Mouse (Mus musculus): ENCODE data around the gene Tmem168. TPM values are rescaled to one million over a fixed set of nuclear protein-coding genes. Genes with fewer than 3 reads are reported as not detected.

The Tmem168 gene
- polyA plus RNA-seq, 1 experiment from 2014 or later, result 12.0 TPM

DNA sequence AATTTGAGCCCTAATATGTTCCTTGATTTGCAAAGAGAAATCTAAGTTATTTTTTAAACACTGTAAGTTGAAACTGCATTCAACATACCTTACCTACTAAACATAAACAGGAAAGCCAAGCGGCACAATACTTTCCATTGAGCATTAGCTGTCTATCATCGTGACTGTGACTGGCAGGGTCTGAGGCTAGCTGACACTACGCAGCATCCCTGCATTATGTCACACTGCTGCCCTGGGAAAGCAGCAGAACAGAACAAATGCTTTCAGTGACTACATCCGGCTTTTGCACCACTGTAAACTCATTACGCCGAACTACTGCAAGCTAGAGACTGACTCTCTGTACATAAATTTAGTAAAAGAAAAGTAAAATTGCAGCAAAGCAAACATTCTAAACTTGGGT is 23.1 kb downstream of the Tmem168 start:
- ATAC-seq (ENCODE audit: insufficient read depth), result no peak
- no peak overlapping the region for H3K4me3 ChIP-seq (replicated peaks)
- H3K27ac ChIP-seq (replicated peaks), result no peak overlapping the region
- H3K27me3 ChIP-seq, result no peaks in the 10 kb centered on the region
- H3K9ac ChIP-seq, result no peak overlapping the region
- no peaks in the 10 kb centered on the region for H3K9me3 ChIP-seq (replicated peaks)
- H3K4me2 ChIP-seq, result no peak overlapping the region
- peaks cover 22% of the 10 kb centered on the region for H3K36me3 ChIP-seq (replicated peaks)
- 77% methylated on average over 6 of the region's 6 CpGs for WGBS (ENCODE audit: insufficient replicate concordance)
- peaks cover 8% of the 10 kb centered on the region; the same call in 1 of the 2 replicates for H3K4me1 ChIP-seq (replicated peaks)

DNA sequence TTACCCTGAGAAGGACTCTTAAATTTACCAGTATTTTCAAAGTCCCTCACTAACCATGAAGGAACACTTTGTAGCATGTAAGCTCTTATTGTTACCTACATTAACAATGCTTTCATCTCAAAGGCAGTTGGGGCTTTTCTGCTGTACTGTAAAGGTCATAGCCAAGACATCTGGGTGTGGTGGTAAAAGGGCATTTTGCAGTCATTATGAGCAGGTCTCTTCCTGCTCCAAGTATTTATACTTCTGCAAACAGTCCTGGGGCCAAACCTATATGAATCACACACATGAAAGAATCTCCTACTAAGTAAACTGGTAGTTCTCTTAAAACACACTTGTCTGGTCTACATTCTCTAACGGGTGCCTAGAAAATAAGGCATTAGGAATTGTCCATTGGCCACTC is 25.8 kb downstream of the Tmem168 start:
- no peak for ATAC-seq (ENCODE audit: insufficient read depth)
- 81% methylated on average over 1 of the region's 1 CpGs for WGBS (ENCODE audit: insufficient replicate concordance)

DNA sequence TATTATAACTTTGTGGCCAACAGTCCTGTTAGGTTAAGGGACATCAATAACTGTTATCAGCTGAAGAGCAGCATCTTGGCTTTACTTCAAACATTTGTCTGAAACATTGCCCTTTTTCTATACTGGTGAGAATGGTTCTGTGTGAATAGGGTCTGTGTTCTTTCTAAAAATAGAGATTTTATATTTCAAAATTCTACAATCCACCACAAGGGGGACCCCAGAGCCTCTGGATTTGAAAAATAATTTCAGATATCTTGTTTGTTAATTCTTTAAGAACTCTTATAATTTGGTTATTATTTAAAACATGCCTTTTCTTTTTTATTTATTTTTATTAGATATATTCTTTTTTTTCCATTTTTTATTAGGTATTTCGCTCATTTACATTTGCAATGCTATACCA is 42.2 kb downstream of the Tmem168 start:
- H3K4me3 ChIP-seq (replicated peaks), result no peak overlapping the region
- WGBS (ENCODE audit: insufficient replicate concordance), result 52% methylated on average over 1 of the region's 1 CpGs

More for the DNA sequence above, 25.8 kb downstream of the Tmem168 start:
- H3K27me3 ChIP-seq, result no peaks in the 10 kb centered on the region
- peaks cover 8% of the 10 kb centered on the region; the same call in 1 of the 2 replicates for H3K4me1 ChIP-seq (replicated peaks)
- no peaks in the 10 kb centered on the region for H3K9me3 ChIP-seq (replicated peaks)
- H3K4me2 ChIP-seq, result no peak overlapping the region
- peaks cover 12% of the 10 kb centered on the region for H3K36me3 ChIP-seq (replicated peaks)
- H3K9ac ChIP-seq, result no peak overlapping the region
- H3K4me3 ChIP-seq (replicated peaks), result no peak overlapping the region
- H3K27ac ChIP-seq (replicated peaks), result no peak overlapping the region

DNA sequence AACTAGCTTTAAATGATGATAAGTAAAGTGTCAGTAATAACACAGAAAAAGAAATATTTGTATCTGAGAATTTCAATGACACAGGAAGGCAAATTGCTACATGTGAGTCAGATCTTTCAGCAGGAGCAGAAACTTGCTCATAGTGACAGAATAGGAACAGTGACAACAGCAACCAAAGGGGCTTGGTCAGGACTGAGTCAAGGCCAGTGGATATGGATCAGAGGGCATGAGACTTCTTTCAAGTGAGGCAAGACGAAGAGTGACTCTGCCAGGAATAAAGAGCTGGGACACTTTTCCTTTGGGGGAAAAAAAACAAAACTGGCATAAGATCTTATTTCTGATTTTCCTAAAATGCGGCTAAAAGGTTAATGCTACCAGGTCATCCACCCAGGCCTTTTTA is 52.6 kb downstream of the Tmem168 start:
- Histone ChIP-seq H3K9ac (no peak overlapping the region), H3K27ac (replicated peaks) (no peak overlapping the region)
- WGBS (ENCODE audit: insufficient replicate concordance), result 73% methylated on average over 2 of the region's 2 CpGs

More for the DNA sequence above, 42.2 kb downstream of the Tmem168 start:
- no peak for ATAC-seq (ENCODE audit: insufficient read depth)
- Histone ChIP-seq H3K4me2 (no peak overlapping the region), H3K9me3 (replicated peaks) (no peaks in the 10 kb centered on the region), H3K4me1 (replicated peaks) (no peaks in the 10 kb centered on the region), H3K9ac (no peak overlapping the region), H3K27me3 (no peaks in the 10 kb centered on the region), H3K27ac (replicated peaks) (no peak overlapping the region), H3K36me3 (replicated peaks) (no peaks in the 10 kb centered on the region)

DNA sequence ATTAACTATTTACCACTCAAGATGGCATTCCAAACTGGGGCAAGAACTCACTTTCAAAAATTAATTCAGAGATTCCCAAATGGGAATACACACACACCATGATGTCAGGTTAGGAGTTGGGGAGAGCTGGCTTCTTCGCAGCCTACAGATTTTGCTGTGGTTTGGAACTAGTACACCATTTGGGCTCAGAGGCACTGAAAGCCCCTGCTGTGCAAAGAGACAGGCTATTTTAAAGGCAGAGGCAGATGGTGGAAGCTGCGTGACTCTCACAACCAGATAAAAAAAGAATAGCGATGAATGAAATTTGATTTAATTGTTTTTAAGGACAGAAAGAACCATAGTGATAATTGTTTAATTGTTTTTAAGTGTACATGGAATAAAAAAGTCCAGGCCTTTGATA is 66.1 kb downstream of the Tmem168 start:
- H3K9ac ChIP-seq, result no peak overlapping the region
- ATAC-seq (ENCODE audit: insufficient read depth), result no peak
- WGBS (ENCODE audit: insufficient replicate concordance), result 64% methylated on average over 3 of the region's 3 CpGs
- no peaks in the 10 kb centered on the region for H3K9me3 ChIP-seq (replicated peaks)
- H3K27me3 ChIP-seq, result no peaks in the 10 kb centered on the region
- no peaks in the 10 kb centered on the region for H3K4me1 ChIP-seq (replicated peaks)
- H3K4me2 ChIP-seq, result no peak overlapping the region
- no peak overlapping the region for H3K27ac ChIP-seq (replicated peaks)
- no peak overlapping the region for H3K4me3 ChIP-seq (replicated peaks)
- no peaks in the 10 kb centered on the region for H3K36me3 ChIP-seq (replicated peaks)

More for the DNA sequence above, 52.6 kb downstream of the Tmem168 start:
- Histone ChIP-seq H3K4me3 (replicated peaks) (no peak overlapping the region), H3K36me3 (replicated peaks) (no peaks in the 10 kb centered on the region), H3K27me3 (no peaks in the 10 kb centered on the region), H3K9me3 (replicated peaks) (no peaks in the 10 kb centered on the region), H3K4me1 (replicated peaks) (no peaks in the 10 kb centered on the region), H3K4me2 (no peak overlapping the region)
- ATAC-seq (ENCODE audit: insufficient read depth), result no peak

DNA sequence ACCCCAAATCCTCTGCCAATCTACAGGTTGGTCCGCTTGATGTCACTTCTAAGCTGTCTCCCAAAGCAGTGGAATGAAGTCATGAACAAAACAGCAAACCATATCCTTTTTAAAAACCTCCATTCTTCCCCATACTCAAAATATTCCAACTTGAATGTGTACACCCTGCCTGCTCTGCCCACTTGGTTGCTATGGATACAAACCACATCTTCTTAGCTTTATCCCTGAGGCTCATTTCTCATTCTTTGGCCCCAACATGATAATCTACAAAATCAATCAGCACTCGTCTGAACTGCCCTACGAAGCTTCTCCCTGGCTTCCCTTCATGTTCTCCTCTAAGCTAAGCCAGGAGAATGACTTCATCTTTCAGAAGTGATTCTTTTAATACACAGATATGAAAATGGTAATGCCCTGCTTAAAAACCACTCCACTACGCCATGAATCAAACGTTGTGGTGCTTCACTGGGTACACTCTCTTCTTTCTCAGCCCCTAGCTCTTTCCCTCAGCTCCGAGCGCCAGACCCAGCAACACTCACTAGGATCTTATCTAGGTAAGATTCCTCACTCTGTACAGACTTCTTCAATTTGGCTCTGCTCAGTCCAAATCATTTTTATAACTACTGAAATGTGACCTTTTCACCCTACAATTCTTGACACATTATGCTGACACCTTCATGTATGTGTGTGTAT is 70.5 kb downstream of the Tmem168 start:
- no peaks in the 10 kb centered on the region for H3K36me3 ChIP-seq (replicated peaks)
- no peak overlapping the region for H3K9ac ChIP-seq
- ATAC-seq (ENCODE audit: insufficient read depth), result no peak
- H3K9me3 ChIP-seq (replicated peaks), result no peaks in the 10 kb centered on the region
- 56% methylated on average over 7 of the region's 7 CpGs for WGBS (ENCODE audit: insufficient replicate concordance)
- H3K4me1 ChIP-seq (replicated peaks), result no peaks in the 10 kb centered on the region
- H3K27ac ChIP-seq (replicated peaks), result no peak overlapping the region
- H3K4me2 ChIP-seq, result no peak overlapping the region
- no peak overlapping the region for H3K4me3 ChIP-seq (replicated peaks)
- H3K27me3 ChIP-seq, result no peaks in the 10 kb centered on the region

Other genes with a start within 250 kb of the Tmem168 start
- 3.1 and 3.4 TPM in 2 replicates for gene Bmt2, start 69.9 kb upstream of the Tmem168 start, polyA plus RNA-seq (2015; fragmentation: Nextera tagmentation; extraction: Ambion mirVana)
- gene Gpr85, start 231.8 kb upstream of the Tmem168 start, polyA plus RNA-seq (2015; fragmentation: Nextera tagmentation; extraction: Ambion mirVana), result 0.12 and 0.26 TPM in 2 replicates